Mouse (Mus musculus): ENCODE measurements at regions not wholly inside any gene's neighbourhood (a gene's known extent, or its start where the extent isn't known, plus 50 kb on each side); places are given as distances from the start of the nearest gene placed in this dataset.

DNA sequence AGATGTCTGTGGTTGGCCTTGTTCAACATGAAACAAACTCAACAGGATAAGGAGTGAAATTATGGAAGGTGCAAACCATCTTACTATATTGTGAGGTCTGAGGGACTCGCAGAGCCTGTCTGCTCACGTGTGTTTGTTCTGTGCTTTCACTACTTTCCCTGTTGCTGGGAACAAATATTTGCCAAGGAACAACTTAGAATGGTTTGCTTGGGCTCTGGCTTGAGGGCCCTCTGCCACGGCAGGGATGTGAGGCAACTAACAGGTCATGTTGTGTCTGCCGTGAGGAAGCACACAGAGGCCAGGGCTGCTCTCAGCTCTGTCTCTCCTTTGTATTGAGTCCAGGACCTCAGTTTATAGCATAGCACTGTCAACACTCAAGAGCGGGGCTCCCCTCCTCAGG lies 69.4 kb upstream of the Ccdc39 start:
- H3K4me3 ChIP-seq (ENCODE audit: control insufficient read depth, low read depth, low read length) = no peak overlapping the region
- no peak overlapping the region for H3K27ac ChIP-seq (ENCODE audit: control insufficient read depth, insufficient read depth, low read depth, low read length)
- TF ChIP-seq POLR2A (IDR thresholded peaks at IDR 0.05; ENCODE audit: control insufficient read depth, low read depth, low read length) (no peak), CTCF (IDR thresholded peaks at IDR 0.05; ENCODE audit: control insufficient read depth, insufficient read depth, insufficient replicate concordance, low read depth, low read length) (no peak)

DNA sequence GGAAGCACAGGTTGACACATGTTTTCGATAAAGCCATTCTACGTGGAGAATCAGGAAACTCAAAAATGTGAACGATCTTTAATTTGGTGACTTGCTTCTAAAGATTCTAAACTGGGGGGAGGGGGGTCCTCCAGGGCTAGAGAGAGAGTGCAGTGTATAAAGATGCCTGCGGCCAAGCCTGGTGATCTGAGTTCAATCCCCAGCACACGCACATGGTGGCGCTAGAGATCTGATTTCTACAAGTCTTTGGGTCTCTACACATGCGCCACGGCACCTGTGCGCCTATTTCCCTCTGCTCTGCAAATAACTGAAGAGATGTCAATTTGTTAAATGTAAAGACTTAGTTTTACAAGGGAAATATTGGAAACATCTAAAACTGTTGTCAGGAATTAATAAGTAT lies 70.3 kb upstream of the Ccdc39 start:
- Histone ChIP-seq H3K27ac (ENCODE audit: control insufficient read depth, insufficient read depth, low read depth, low read length) (no peak overlapping the region), H3K27me3 (ENCODE audit: control insufficient read depth, insufficient read depth, low read length) (no peaks in the 10 kb centered on the region), H3K4me3 (ENCODE audit: control insufficient read depth, low read depth, low read length) (no peak overlapping the region), H3K36me3 (ENCODE audit: control insufficient read depth, insufficient read depth, low read length) (no peaks in the 10 kb centered on the region), H3K4me1 (ENCODE audit: control insufficient read depth, insufficient read depth, low read length) (peaks cover 3% of the 10 kb centered on the region; the same call in 1 of the 2 replicates)
- TF ChIP-seq POLR2A (IDR thresholded peaks at IDR 0.05; ENCODE audit: control insufficient read depth, low read depth, low read length) (no peak), CTCF (IDR thresholded peaks at IDR 0.05; ENCODE audit: control insufficient read depth, insufficient read depth, insufficient replicate concordance, low read depth, low read length) (peak; percentile 50; the same call in 1 of the 2 replicates)

More for the DNA sequence above, 69.4 kb upstream of the Ccdc39 start:
- no peaks in the 10 kb centered on the region for H3K27me3 ChIP-seq (ENCODE audit: control insufficient read depth, insufficient read depth, low read length)
- H3K36me3 ChIP-seq (ENCODE audit: control insufficient read depth, insufficient read depth, low read length) = no peaks in the 10 kb centered on the region
- peaks cover 3% of the 10 kb centered on the region; the same call in 1 of the 2 replicates for H3K4me1 ChIP-seq (ENCODE audit: control insufficient read depth, insufficient read depth, low read length)

DNA sequence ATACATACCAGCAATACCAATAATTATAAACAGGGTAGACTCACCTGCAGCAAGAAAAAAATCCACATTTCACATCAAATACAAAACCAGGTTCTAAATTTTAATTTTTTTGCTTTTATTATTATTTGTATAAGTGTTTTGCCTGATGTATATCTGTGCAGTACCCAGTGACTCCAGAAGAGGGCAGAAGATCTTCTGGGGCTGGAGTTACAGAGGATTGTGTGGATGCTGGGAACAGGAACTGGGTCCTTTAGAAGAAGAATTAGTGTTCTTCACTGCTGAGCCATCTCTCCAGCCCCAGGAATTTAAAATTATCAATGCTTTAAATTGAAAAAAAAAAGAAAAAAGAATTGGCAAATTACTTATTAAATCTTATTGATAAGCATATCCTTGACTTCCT lies 71.7 kb upstream of the Ccdc39 start:
- Histone ChIP-seq H3K27ac (ENCODE audit: control insufficient read depth, insufficient read depth, low read depth, low read length) (no peak overlapping the region), H3K4me3 (ENCODE audit: control insufficient read depth, low read depth, low read length) (no peak overlapping the region), H3K36me3 (ENCODE audit: control insufficient read depth, insufficient read depth, low read length) (no peaks in the 10 kb centered on the region), H3K27me3 (ENCODE audit: control insufficient read depth, insufficient read depth, low read length) (no peaks in the 10 kb centered on the region), H3K4me1 (ENCODE audit: control insufficient read depth, insufficient read depth, low read length) (peaks cover 3% of the 10 kb centered on the region; the same call in 1 of the 2 replicates)
- TF ChIP-seq CTCF (IDR thresholded peaks at IDR 0.05; ENCODE audit: control insufficient read depth, insufficient read depth, insufficient replicate concordance, low read depth, low read length) (no peak), POLR2A (IDR thresholded peaks at IDR 0.05; ENCODE audit: control insufficient read depth, low read depth, low read length) (no peak)

DNA sequence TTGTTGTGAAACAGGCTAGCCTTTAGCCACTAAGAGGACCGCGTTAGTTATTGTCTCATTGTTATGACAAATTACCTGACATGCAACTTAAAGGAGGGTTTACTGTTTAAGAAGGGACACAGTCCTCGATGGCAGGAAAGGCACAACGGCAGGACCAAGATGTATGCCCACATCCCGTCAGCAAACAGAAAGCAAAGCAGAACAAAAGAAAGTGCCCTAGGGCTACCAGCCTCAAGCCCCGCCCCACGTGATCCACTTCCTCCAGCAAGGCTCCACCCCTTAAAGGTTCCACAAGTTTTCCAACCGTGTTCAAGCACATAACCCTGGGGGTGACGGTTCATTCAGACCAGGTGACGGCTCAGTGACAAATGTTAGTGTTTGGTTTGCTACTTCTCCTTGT lies 72.2 kb upstream of the Ccdc39 start:
- H3K36me3 ChIP-seq (ENCODE audit: control insufficient read depth, insufficient read depth, low read length) = no peaks in the 10 kb centered on the region
- no peak for TF ChIP-seq POLR2A (IDR thresholded peaks at IDR 0.05; ENCODE audit: control insufficient read depth, low read depth, low read length)
- TF ChIP-seq CTCF (IDR thresholded peaks at IDR 0.05; ENCODE audit: control insufficient read depth, insufficient read depth, insufficient replicate concordance, low read depth, low read length) = no peak
- no peak overlapping the region for H3K27ac ChIP-seq (ENCODE audit: control insufficient read depth, insufficient read depth, low read depth, low read length)
- peaks cover 3% of the 10 kb centered on the region; the same call in 1 of the 2 replicates for H3K4me1 ChIP-seq (ENCODE audit: control insufficient read depth, insufficient read depth, low read length)
- H3K27me3 ChIP-seq (ENCODE audit: control insufficient read depth, insufficient read depth, low read length) = no peaks in the 10 kb centered on the region
- peak overlapping the region; percentile 41 for H3K4me3 ChIP-seq (ENCODE audit: control insufficient read depth, low read depth, low read length)

DNA sequence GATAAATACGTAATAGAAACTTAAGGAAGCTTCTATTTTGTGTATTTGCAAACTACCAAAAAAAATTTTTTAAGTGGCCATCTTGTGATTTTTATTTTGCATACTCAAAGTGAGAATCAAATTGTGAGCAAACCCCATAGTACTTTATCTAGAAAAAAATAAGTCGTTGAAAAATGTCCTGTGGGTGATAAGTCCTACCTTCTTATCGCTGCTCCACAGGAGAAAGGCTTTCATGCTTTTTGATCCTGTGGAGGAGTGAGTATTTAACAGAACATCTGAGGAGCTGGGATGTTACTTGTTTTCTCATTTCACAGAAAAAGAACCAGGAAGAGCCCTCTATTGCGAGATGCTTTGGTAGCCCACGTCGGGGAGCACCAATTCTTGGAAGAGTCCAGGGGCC lies 72.7 kb upstream of the Ccdc39 start:
- no peak overlapping the region for H3K27ac ChIP-seq (ENCODE audit: control insufficient read depth, insufficient read depth, low read depth, low read length)
- H3K4me1 ChIP-seq (ENCODE audit: control insufficient read depth, insufficient read depth, low read length) = peaks cover 3% of the 10 kb centered on the region; the same call in 1 of the 2 replicates
- TF ChIP-seq CTCF (IDR thresholded peaks at IDR 0.05; ENCODE audit: control insufficient read depth, insufficient read depth, insufficient replicate concordance, low read depth, low read length) = no peak
- TF ChIP-seq POLR2A (IDR thresholded peaks at IDR 0.05; ENCODE audit: control insufficient read depth, low read depth, low read length) = no peak
- no peaks in the 10 kb centered on the region for H3K36me3 ChIP-seq (ENCODE audit: control insufficient read depth, insufficient read depth, low read length)
- no peak overlapping the region for H3K4me3 ChIP-seq (ENCODE audit: control insufficient read depth, low read depth, low read length)
- H3K27me3 ChIP-seq (ENCODE audit: control insufficient read depth, insufficient read depth, low read length) = no peaks in the 10 kb centered on the region

DNA sequence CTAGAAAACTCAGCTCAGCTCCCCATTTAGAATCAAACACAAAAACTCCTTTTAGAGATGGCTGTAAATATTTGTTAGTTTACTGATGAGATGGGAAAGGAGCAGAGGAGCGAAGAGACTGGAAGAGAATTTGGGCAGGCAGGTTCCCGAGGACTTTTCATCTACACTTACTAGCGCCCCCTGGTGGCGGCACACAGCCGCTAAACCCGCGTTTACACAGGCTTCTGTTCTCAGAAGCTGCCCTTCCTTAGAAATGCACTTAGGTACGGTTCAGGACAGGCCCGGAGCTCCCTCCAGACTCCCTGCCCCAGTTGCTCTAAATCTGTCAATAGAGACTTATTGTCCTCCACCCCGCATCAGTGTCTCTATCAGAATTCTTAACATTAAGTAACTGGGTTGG lies 74.7 kb upstream of the Ccdc39 start:
- peak; percentile 88 for TF ChIP-seq CTCF (IDR thresholded peaks at IDR 0.05; ENCODE audit: control insufficient read depth, insufficient read depth, insufficient replicate concordance, low read depth, low read length)
- no peak for TF ChIP-seq POLR2A (IDR thresholded peaks at IDR 0.05; ENCODE audit: control insufficient read depth, low read depth, low read length)
- no peak overlapping the region for H3K4me3 ChIP-seq (ENCODE audit: control insufficient read depth, low read depth, low read length)
- H3K27me3 ChIP-seq (ENCODE audit: control insufficient read depth, insufficient read depth, low read length) = no peaks in the 10 kb centered on the region
- no peak overlapping the region for H3K27ac ChIP-seq (ENCODE audit: control insufficient read depth, insufficient read depth, low read depth, low read length)
- H3K4me1 ChIP-seq (ENCODE audit: control insufficient read depth, insufficient read depth, low read length) = peaks cover 3% of the 10 kb centered on the region; the same call in 1 of the 2 replicates
- H3K36me3 ChIP-seq (ENCODE audit: control insufficient read depth, insufficient read depth, low read length) = no peaks in the 10 kb centered on the region

DNA sequence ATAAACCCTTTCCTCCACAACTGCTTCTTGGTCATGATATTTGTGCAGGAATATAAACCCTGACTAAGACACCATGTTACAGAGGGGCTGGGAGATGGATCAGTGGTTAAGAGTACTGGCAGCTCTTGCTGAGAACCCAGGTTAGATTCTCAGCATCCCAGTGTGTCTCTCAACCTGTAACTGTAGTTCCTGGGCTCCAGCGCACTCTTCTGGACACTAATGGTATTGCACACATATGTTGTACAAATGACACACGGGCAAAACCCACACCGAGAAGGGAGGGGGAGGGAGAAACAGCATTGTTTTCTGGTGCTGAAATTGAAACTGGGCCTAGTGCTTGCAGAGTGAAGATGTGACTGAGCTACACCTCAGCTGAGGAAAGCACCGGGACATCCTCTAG lies 81.0 kb upstream of the Ccdc39 start:
- no peaks in the 10 kb centered on the region for H3K36me3 ChIP-seq (ENCODE audit: control insufficient read depth, insufficient read depth, low read length)
- TF ChIP-seq POLR2A (IDR thresholded peaks at IDR 0.05; ENCODE audit: control insufficient read depth, low read depth, low read length) (no peak), CTCF (IDR thresholded peaks at IDR 0.05; ENCODE audit: control insufficient read depth, insufficient read depth, insufficient replicate concordance, low read depth, low read length) (peak; percentile 30; the same call in 1 of the 2 replicates)

DNA sequence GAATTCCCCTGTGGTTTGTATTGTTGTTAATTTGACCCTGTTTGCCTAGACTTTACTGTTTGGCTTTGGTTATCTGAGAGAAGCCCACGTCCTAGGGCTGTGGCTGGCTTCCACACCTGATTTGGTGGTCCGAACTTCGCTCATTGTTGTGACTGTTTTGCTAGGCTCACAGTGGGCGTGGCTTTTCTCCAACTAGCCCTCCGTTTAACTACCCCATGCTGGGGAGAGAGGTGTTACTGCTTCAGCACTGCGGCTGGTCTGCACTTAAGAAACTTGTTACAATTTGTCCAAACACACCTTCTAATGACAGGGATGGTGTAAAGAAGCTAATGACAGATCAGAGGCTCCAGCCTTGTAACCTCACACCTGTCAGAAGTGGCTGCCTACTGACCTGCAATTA lies 64.7 kb upstream of the Fxr1 start:
- Histone ChIP-seq H3K27me3 (ENCODE audit: control insufficient read depth, insufficient read depth, low read length) (no peaks in the 10 kb centered on the region), H3K27ac (ENCODE audit: control insufficient read depth, insufficient read depth, low read depth, low read length) (no peak overlapping the region), H3K4me1 (ENCODE audit: control insufficient read depth, insufficient read depth, low read length) (peaks cover 7% of the 10 kb centered on the region), H3K36me3 (ENCODE audit: control insufficient read depth, insufficient read depth, low read length) (no peaks in the 10 kb centered on the region), H3K4me3 (ENCODE audit: control insufficient read depth, low read depth, low read length) (no peak overlapping the region)
- TF ChIP-seq POLR2A (IDR thresholded peaks at IDR 0.05; ENCODE audit: control insufficient read depth, low read depth, low read length) = no peak
- TF ChIP-seq CTCF (IDR thresholded peaks at IDR 0.05; ENCODE audit: control insufficient read depth, insufficient read depth, insufficient replicate concordance, low read depth, low read length) = no peak

More for the DNA sequence above, 81.0 kb upstream of the Ccdc39 start:
- no peak overlapping the region for H3K4me3 ChIP-seq (ENCODE audit: control insufficient read depth, low read depth, low read length)
- no peak overlapping the region for H3K27ac ChIP-seq (ENCODE audit: control insufficient read depth, insufficient read depth, low read depth, low read length)
- no peaks in the 10 kb centered on the region for H3K4me1 ChIP-seq (ENCODE audit: control insufficient read depth, insufficient read depth, low read length)
- no peaks in the 10 kb centered on the region for H3K27me3 ChIP-seq (ENCODE audit: control insufficient read depth, insufficient read depth, low read length)

Measured in testis, adult 2 months (tissue).